Mouse (Mus musculus) hindbrain, embryonic 12.5 days (tissue): ENCODE data around the gene Abat. TPM values are rescaled to one million over a fixed set of nuclear protein-coding genes. Genes with fewer than 3 reads are reported as not detected.

Experiments used
- ATAC-seq: fragments of 200-750 bp; cut with Nextera tagmentation; 2 replicates; pipeline ENCODE4 v1.8.0; 2017; ENCODE audit warnings: moderate TSS enrichment; ENCODE audit not compliant: low FRiP score
- H3K27ac ChIP-seq: fragments of 300-500 bp; sonication (generic); 2 replicates; pipeline ENCODE4 v1.5.1; 2016; ENCODE audit warnings: mild to moderate bottlenecking
- H3K27me3 ChIP-seq: fragments of 300-500 bp; sonication (generic); 2 replicates; pipeline ENCODE4 v1.6.1; 2016; ENCODE audit warnings: mild to moderate bottlenecking
- H3K36me3 ChIP-seq: fragments of 300-500 bp; sonication (generic); 2 replicates; pipeline ENCODE4 v1.6.1; 2016; ENCODE audit warnings: mild to moderate bottlenecking
- H3K4me1 ChIP-seq: fragments of 300-500 bp; sonication (generic); 2 replicates; pipeline ENCODE4 v1.6.1; 2016
- H3K4me2 ChIP-seq: fragments of 300-500 bp; sonication (generic); replicated peaks from 2 replicates; pipeline ENCODE4 v1.6.1; 2016; ENCODE audit warnings: mild to moderate bottlenecking
- H3K4me3 ChIP-seq: fragments of 300-500 bp; sonication (generic); 2 replicates; pipeline ENCODE4 v1.5.1; 2016; ENCODE audit warnings: mild to moderate bottlenecking
- H3K9ac ChIP-seq: fragments of 300-500 bp; sonication (generic); 2 replicates; pipeline ENCODE4 v1.6.1; 2016; ENCODE audit warnings: mild to moderate bottlenecking, moderate library complexity
- H3K9me3 ChIP-seq: fragments of 300-500 bp; sonication (generic); replicated peaks from 2 replicates; pipeline ENCODE4 v1.6.1; 2016; ENCODE audit warnings: mild to moderate bottlenecking
- WGBS: fragments of 180-500 bp; shearing (Covaris S2); methylation state at CpG from one replicate; pipeline ENCODE4 v1.1.7; 2016; 5-methylcytosine and 5-hydroxymethylcytosine counted together
- polyA plus RNA-seq: library from polyadenylated mRNA; unstranded; fragments of >200 nt; fragmentation: Nextera tagmentation; extraction: Ambion mirVana; gene quantifications from 2 replicates; pipeline ENCODE4 v1.2.1, GENCODE M21; 2016

Abat gene
- 68.3 and 78.9 TPM in 2 replicates for polyA plus RNA-seq

GRCm38 (mm10) chr16:8513236-8513906, at the start of gene Abat:
Abat (plus strand) TSS chr16:8513429.
- Histone ChIP-seq H3K9ac (peak within 1 kb of the TSS; percentile 58), H3K27ac (peak within 1 kb of the TSS; percentile 50), H3K27me3 (0 out of 2 replicates have a peak, but pooled peaks cover 6% of the 10 kb centered on the region), H3K9me3 (no peaks in the 10 kb centered on the region), H3K36me3 (no peaks in the 10 kb centered on the region), H3K4me3 (peak within 1 kb of the TSS; percentile 46), H3K4me1 (peaks cover 28% of the 10 kb centered on the region), H3K4me2 (peak within 1 kb of the TSS; percentile 66)
- under 1% methylated on average over 46 of the region's 46 CpGs for WGBS
- ATAC-seq = peak; percentile 99

DNA sequence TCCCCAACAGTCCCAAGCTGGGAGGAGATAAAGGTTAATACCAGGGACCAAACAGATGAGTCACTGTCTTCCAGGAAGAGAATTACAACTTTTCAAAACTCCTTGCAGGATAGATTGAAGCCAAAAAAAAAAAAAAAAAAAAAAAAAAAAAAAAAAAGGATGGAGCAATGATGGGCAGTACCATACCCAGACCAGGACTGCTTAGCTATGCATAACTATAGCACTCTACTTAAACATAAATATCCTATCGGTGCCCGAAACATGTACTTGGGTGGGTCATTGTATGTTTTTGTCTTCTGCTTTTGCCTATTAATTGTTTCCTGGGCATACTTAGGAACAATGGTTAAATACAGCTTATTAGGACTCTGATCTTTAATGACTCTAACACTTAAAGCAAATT, 43.1 kb upstream of the Abat start:
- no peaks in the 10 kb centered on the region for H3K9me3 ChIP-seq
- H3K9ac ChIP-seq = no peak overlapping the region
- ATAC-seq = peak; percentile 70
- peaks cover 6% of the 10 kb centered on the region; the same call in 1 of the 2 replicates for H3K27me3 ChIP-seq
- H3K27ac ChIP-seq = no peak overlapping the region
- H3K36me3 ChIP-seq = no peaks in the 10 kb centered on the region
- WGBS = 83% methylated on average over 2 of the region's 2 CpGs
- H3K4me2 ChIP-seq = peak overlapping the region; percentile 69
- H3K4me3 ChIP-seq = peak overlapping the region; percentile 67; the same call in 1 of the 2 replicates
- H3K4me1 ChIP-seq = peaks cover 9% of the 10 kb centered on the region

DNA sequence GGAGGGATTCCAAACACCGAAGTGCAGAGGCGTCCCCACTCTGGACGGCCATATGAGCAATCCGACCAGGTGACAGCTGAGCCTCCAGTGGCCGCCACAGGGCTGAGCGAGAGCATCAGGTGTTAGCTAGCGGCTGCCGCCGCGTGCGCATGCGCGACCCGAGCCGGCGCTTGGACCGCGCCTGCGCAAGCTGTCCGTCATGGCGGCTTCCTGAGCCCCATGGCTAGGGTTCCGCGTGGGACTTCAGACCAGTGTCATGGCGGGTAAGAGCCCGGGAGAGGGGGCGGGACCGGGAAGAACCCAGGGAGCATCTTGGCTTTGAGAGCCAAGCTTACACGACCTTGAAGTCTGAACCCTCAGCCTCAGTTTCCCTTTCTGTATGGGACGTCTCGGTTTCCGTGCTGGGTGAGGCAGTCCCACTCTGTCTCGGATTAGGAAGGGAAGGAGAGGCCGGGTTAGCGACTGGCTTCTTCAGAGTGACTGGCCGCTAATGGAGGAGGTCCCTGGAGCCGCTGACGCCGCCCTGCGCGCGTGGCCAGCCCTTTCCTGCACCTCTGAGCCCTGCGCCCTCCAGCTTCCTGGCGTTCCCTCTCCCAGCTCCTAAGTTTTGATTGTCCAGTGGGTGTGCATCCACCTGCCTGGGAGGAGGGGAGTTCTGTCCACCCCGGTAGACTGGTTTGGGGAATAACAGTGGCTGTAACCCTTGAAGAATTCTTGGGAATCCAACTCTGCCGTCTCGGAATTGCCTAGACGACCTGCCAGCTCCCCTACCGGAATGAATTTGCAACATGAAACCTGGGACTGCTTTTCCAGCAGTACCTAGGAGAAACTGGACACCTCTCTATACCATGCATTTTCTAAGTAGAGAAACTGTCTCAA, 42.4 kb upstream of the Abat start, which contains the start of gene Mettl22:
TSS of gene Mettl22 (plus strand) at position 186 of the 879 bp plus-strand sequence.
- Histone ChIP-seq H3K4me1 (peaks cover 9% of the 10 kb centered on the region), H3K4me2 (peak within 1 kb of the TSS; percentile 69), H3K27me3 (peaks cover 6% of the 10 kb centered on the region; the same call in 1 of the 2 replicates), H3K9ac (peak within 1 kb of the TSS; percentile 70), H3K4me3 (peak within 1 kb of the TSS; percentile 67), H3K36me3 (no peaks in the 10 kb centered on the region), H3K27ac (peak within 1 kb of the TSS; percentile 70), H3K9me3 (no peaks in the 10 kb centered on the region)
- ATAC-seq = peak; percentile 96
- WGBS = under 1% methylated on average over 48 of the region's 48 CpGs

GRCm38 (mm10) chr16:8487396-8488005, 25.7 kb upstream of the Abat start:
- Histone ChIP-seq H3K9me3 (no peaks in the 10 kb centered on the region), H3K27me3 (no peaks in the 10 kb centered on the region), H3K4me2 (no peak overlapping the region), H3K9ac (no peak overlapping the region), H3K36me3 (peaks cover 50% of the 10 kb centered on the region), H3K27ac (no peak overlapping the region), H3K4me3 (no peak overlapping the region), H3K4me1 (0 out of 2 replicates have a peak, but pooled peaks cover 3% of the 10 kb centered on the region)
- WGBS = 93% methylated on average over 9 of the region's 9 CpGs
- no peak for ATAC-seq

DNA sequence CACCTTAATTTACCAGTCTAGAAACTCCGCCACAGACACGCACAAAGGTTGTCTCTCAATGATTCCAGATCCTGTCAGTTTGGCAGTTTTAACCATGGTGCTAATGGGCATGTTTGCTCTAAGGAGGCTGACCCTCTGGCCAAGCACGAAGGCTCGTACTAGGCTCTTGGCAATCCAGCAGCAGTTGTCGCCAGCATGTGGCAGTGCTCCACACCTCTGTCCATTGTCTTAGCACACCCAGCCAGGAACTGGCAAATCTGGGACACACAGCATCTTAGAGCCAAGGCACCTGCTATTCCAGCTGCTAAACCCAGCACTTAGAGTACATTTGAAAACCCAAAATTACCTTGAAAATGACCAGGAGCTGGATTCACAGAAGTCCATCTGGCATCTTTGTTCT, 23.9 kb upstream of the Abat start:
- ATAC-seq = no peak

DNA sequence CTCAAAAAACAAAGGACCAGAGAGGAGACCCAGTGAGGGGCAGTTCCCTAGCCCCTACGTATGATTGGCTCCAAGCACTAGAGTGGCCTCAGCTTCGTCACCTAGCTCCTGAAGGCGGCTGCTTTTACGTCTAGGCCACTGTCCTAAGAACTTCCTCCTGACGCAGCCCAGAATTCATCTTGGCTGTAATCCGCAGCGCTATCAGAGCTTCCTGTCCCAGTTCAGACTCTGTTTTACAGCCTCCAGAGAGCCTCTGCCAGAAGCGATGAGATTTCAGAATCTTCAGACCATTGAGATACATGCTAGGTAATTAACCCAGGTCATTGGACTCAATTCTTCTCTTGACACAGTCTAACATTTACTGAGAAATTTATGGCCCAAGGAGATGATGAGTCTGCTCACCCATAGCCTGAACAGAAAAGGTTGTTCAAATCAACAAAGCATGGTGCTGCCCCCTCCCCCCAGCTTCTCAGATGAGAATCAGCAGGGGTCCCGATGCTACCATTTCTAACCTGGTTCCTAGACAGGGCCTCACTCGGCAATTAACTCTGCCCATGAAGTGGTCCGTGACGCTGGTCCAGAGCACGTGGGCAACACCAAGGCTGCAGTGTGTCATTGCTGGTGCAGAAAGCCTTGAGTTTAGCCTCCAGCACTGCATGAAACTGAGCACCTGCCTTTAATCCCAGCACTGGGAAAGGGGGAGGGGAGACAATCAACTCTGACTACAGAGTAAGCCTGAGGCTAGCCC, 21.3 kb upstream of the Abat start:
- no peak overlapping the region for H3K27ac ChIP-seq
- H3K9me3 ChIP-seq = no peaks in the 10 kb centered on the region
- WGBS = 39% methylated on average over 13 of the region's 13 CpGs
- no peak overlapping the region for H3K4me3 ChIP-seq
- ATAC-seq = peak; percentile 55
- H3K9ac ChIP-seq = no peak overlapping the region
- H3K4me1 ChIP-seq = 0 out of 2 replicates have a peak, but pooled peaks cover 3% of the 10 kb centered on the region
- H3K27me3 ChIP-seq = no peaks in the 10 kb centered on the region
- H3K36me3 ChIP-seq = peaks cover 19% of the 10 kb centered on the region
- H3K4me2 ChIP-seq = no peak overlapping the region

More for the DNA sequence above, 23.9 kb upstream of the Abat start:
- 0 out of 2 replicates have a peak, but pooled peaks cover 3% of the 10 kb centered on the region for H3K4me1 ChIP-seq
- H3K36me3 ChIP-seq = peaks cover 36% of the 10 kb centered on the region
- H3K27ac ChIP-seq = no peak overlapping the region
- no peaks in the 10 kb centered on the region for H3K27me3 ChIP-seq
- no peaks in the 10 kb centered on the region for H3K9me3 ChIP-seq
- no peak overlapping the region for H3K4me3 ChIP-seq
- H3K4me2 ChIP-seq = no peak overlapping the region
- WGBS = 83% methylated on average over 5 of the region's 5 CpGs
- H3K9ac ChIP-seq = no peak overlapping the region

DNA sequence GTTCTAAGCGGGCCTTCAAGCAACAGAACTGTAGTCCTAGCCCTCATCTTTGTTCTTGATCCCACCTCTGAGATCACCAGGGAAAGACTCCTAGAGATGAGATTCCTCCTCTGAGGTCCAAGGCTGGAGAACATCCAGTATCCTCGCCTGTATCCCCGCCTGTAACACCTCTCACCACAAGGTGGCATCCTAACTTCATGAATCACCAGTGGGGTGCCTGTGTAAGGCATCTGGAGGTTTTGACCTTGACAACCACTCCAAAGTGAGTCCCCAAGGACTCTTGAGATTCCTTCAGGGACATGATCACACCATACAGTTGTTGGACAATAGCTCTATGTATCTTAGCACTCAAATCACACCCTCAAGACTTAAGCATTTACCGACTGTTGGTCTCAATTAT, 19.0 kb upstream of the Abat start:
- Histone ChIP-seq H3K4me2 (no peak overlapping the region), H3K4me3 (no peak overlapping the region), H3K9ac (no peak overlapping the region), H3K27ac (no peak overlapping the region), H3K36me3 (peaks cover 7% of the 10 kb centered on the region; the same call in 1 of the 2 replicates), H3K9me3 (no peaks in the 10 kb centered on the region), H3K27me3 (no peaks in the 10 kb centered on the region), H3K4me1 (0 out of 2 replicates have a peak, but pooled peaks cover 3% of the 10 kb centered on the region)
- WGBS = 25% methylated on average over 4 of the region's 4 CpGs
- peak; percentile 63 for ATAC-seq

GRCm38 (mm10) chr16:8496967-8497366, 16.3 kb upstream of the Abat start:
- no peak overlapping the region for H3K4me2 ChIP-seq
- H3K36me3 ChIP-seq = no peaks in the 10 kb centered on the region
- 70% methylated on average over 2 of the region's 2 CpGs for WGBS
- H3K9me3 ChIP-seq = no peaks in the 10 kb centered on the region
- H3K27me3 ChIP-seq = no peaks in the 10 kb centered on the region
- no peak overlapping the region for H3K4me3 ChIP-seq
- no peak overlapping the region for H3K9ac ChIP-seq
- 0 out of 2 replicates have a peak, but pooled peaks cover 2% of the 10 kb centered on the region for H3K4me1 ChIP-seq
- no peak overlapping the region for H3K27ac ChIP-seq
- no peak for ATAC-seq

- WGBS = 53% methylated on average over 2 of the region's 2 CpGs
- Histone ChIP-seq H3K27ac (no peak overlapping the region), H3K9ac (no peak overlapping the region), H3K36me3 (no peaks in the 10 kb centered on the region), H3K4me1 (no peaks in the 10 kb centered on the region), H3K27me3 (no peaks in the 10 kb centered on the region), H3K9me3 (no peaks in the 10 kb centered on the region), H3K4me3 (no peak overlapping the region), H3K4me2 (no peak overlapping the region)
- ATAC-seq = no peak
Observed at GRCm38 (mm10) chr16:8504271-8504670, 9.0 kb upstream of the Abat start.

DNA sequence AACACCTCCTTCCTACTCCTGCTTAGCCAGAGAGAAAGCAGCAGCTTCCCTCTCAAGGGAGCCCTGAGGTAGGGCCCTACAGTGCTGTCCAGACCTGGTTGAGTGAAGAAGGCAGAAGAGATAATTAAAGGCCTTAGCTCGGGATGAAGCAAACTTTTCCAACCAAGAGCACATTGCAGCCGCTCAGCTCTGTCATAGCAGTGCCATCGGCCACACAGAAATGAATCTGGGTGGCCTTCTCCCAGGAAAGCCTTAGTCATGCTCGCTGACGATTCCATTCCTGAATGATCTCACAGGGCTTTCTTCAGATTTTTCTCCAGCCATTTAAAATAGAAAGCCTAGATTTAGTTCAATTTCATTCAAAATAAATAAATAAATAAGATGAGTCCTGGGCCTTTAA, 3.3 kb upstream of the Abat start:
- Histone ChIP-seq H3K4me1 (peaks cover 18% of the 10 kb centered on the region), H3K9ac (no peak overlapping the region), H3K27ac (no peak overlapping the region), H3K4me3 (no peak overlapping the region), H3K36me3 (no peaks in the 10 kb centered on the region), H3K27me3 (0 out of 2 replicates have a peak, but pooled peaks cover 3% of the 10 kb centered on the region), H3K4me2 (no peak overlapping the region), H3K9me3 (no peaks in the 10 kb centered on the region)
- ATAC-seq = no peak
- WGBS = 71% methylated on average over 5 of the region's 5 CpGs

GRCm38 (mm10) chr16:8512830-8513229, 399 bp upstream of the Abat start:
- peaks cover 28% of the 10 kb centered on the region for H3K4me1 ChIP-seq
- H3K4me2 ChIP-seq = peak overlapping the region; percentile 66
- H3K9ac ChIP-seq = 0 out of 2 replicates have a peak overlapping the region, but pooled peaks have one; percentile 33
- H3K9me3 ChIP-seq = no peaks in the 10 kb centered on the region
- H3K27ac ChIP-seq = peak overlapping the region; percentile 50; the same call in 1 of the 2 replicates
- peak overlapping the region; percentile 46 for H3K4me3 ChIP-seq
- 0 out of 2 replicates have a peak, but pooled peaks cover 6% of the 10 kb centered on the region for H3K27me3 ChIP-seq
- 2% methylated on average over 5 of the region's 5 CpGs for WGBS
- H3K36me3 ChIP-seq = no peaks in the 10 kb centered on the region
- ATAC-seq = peak; percentile 30
